Mouse (Mus musculus): ENCODE results near the gene Ttll13.

Ttll13 gene

DNA sequence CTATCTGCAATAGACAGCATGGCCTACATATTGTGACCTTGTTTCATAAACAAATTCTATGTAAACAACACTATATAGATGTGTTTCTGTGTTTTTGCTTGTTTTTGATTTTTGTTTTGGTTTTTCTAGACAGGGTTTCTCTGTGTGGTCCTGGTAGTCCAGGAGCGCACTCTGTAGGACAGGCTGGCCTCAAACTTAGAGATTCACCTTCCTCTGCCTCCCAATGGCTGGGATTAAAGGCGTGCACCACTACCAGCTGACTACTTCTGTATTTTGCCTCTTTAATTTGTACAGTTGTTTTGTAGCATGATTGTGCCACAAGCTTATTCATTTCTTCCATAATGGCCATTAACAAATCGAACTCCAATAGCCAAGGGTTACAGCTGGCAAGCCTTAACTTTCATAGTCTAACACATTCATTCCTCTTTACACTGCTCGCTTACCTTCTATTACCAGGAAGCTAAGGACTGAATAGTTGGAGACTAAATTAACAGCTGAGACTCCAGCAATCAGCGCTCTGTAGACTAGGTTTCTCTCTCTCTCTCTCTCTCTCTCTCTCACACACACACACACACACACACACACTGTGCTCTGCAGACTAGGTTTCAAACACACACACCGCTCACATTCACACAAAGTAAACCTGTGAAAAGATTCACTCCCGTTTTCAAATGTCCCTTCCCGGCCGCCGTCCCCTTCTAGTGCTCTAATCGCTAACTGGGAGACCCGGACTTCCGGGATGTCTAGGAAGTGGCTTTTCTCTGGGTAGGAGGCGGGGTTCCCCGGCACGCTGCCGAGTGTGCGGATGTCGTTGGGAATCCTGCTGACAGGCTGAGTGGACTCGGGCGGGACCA, 22.9 kb downstream of the Ttll13 start, which contains the start of gene Vps33b:
TSS of gene Vps33b (plus strand) at position 753 of the 854 bp plus-strand sequence.
- DNase-seq: peak; percentile 96 to 97

DNA sequence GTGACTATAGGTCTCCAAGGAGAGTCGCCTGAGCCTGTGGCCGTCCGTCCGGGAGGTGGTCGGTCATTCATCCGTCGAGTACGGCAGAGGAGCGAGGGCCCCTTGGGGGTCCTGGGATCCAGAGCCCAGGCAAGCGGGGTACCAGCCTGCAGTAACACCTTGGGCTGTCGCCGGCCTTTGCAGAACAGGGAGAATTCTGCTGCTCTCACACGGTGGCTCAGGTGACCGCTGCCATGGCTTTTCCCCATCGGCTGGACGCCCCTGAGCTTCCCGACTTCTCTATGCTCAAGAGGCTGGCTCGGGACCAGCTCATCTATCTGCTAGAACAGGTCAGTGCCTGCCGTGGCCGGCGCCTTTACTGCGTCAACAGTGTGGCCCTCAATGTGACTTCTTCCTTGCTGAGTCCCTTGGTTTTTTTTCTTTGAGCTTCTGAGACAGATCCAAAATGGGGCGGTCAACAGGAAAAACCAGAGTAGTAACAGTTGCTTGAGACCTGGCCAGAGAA, 23.6 kb downstream of the Ttll13 start:
- peak; percentile 61 to 65 for DNase-seq

- no peak for DNase-seq
These were observed 27.3 kb downstream of the Ttll13 start for GRCm38 (mm10) chr7:80273456-80273855.

DNA sequence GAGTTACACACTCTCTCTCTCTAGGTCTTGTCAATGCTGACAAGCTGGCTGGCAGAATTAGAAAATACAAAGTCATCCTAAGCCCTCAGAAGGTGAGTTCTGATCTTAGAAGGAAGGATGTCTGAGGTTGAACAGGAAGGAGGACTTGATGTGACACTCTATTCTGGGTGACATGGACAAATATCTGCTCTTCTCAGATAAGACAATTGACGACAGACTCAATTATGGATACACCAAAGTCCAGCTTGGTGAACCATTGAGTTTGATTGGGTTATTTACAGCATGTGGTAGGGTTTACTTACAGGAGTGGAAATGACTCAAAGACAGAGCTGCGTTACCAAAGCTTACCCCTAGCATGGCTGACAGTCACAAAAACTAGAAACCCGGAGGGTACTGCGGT, 30.2 kb downstream of the Ttll13 start:
- DNase-seq: no peak

GRCm38 (mm10) chr7:80280032-80280431, 33.9 kb downstream of the Ttll13 start:
- no peak for DNase-seq

GRCm38 (mm10) chr7:80280998-80281397, 34.8 kb downstream of the Ttll13 start:
- DNase-seq: no peak

GRCm38 (mm10) chr7:80281646-80282045, 35.5 kb downstream of the Ttll13 start:
- DNase-seq: no peak

DNA sequence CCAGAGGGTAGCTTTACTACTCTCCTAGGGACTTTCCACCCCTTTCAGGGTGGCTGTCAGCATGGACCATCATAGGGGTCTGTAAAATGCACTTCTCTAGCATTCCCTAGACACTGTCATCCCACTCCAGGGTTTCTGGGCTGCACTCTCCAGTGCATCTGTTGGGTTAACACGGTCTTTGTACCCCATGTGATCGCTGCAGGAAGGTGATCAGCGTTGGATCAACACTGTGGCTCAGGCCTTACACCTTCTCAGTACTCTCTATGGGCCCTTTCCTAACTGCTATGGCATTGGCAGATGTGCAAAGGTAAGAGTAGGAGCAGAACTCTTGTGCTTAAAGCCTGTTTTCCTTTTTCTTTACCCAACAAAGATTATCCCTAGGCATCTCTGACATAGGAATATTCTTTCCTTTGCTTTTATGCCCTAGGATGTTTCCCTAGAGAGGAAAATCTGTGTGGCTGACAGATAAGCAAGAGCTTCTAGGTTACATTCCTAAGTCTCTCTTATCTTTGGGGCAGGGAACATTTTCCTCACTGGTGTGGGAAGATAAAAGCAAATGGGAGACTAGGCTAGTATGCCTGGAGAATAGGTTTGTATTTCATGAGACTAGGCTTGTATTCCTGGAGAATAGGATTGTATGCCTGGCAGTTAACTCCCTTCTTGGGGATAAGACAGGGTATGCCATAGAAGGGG, 37.2 kb downstream of the Ttll13 start:
- no peak for DNase-seq

DNA sequence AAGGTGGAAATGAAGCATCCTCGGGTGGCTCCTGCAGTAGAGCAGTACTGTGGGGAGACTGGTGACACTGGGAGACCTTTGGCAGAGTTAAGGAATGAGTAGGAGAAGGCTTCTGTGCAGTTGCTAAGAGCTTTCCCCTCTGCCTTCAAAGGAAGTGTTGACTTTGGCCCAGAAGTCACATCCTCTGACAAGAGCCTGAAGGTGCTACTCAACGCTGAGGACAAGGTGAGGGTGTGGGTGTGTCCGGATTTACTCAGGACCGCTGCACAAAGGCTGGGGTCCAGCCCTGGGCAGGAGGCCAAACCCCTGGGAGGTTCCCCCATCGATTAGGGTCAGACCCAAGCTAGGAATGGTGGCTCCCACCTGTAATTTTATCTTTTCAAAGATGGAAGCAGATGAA, 38.2 kb downstream of the Ttll13 start:
- no peak for DNase-seq

GRCm38 (mm10) chr7:80285725-80286124, 39.5 kb downstream of the Ttll13 start:
- DNase-seq: no peak

- no peak for DNase-seq
These were observed 41.6 kb downstream of the Ttll13 start for GRCm38 (mm10) chr7:80287736-80288135.

- peak; percentile 98 to 99 for DNase-seq
These were observed 48.0 kb downstream of the Ttll13 start, which contains the start of gene Prc1 for GRCm38 (mm10) chr7:80294062-80294763. TSS of gene Prc1 (plus strand) at chr7:80294450.

GRCm38 (mm10) chr7:80294764-80295648, 48.8 kb downstream of the Ttll13 start:
- no peak for DNase-seq

DNA sequence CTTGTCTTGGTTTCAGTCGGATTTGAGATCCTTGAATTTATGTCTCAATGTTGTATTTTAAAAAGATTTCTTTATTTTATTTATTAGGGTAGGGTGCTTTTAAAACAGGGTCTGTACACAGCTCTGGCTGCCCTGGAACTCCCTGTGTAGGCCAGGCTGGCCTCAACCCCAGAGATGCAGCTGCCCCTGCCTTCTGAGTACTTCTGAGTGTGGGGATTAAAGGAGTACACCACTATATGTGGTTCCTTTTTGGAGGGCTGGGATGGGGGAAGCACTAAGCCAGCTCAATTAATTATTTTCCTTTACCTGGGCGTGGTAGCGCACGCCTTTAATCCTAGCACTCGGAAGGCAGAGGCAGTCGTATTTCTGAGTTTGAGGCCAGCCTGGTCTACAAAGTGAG, 50.3 kb downstream of the Ttll13 start:
- DNase-seq: no peak

DNA sequence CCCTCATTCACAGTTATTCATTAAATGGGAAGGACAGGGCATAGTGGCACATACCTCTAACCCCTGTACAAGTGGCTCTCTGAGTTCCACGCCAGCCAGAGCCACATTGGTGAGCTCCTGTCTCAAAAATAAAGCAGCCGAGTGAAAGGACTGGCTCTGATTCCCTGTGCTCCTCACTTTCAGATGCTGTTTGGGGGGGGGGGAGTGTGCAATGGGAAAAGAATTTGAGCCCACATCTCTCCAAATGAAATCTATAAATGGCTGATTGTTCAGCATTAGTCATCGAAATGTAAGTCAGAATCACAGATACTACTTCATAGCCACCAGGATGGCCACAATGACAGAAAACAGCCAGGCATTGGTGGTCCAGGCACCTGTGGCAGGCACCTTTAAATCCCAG, 50.9 kb downstream of the Ttll13 start:
- no peak for DNase-seq

DNA sequence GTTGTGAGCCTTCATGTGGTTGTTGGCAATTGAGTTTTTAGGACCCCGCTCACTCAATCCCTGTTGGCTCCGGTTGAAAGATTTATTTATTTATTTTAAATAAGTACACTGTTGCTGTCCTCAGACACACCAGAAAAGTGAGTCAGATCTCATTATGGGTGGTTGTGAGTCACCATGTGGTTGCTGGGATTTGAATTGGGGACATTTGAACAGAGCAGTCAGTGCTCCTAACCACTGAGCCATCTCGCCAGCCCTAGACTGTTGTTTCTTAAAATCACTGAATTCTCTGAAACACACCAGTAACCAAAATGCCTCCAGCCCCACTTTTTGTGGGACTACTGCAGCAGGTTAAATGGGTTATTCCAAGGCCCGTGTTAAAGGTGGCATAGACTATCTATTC, 52.6 kb downstream of the Ttll13 start:
- DNase-seq: no peak

GRCm38 (mm10) chr7:80299568-80299967, 53.4 kb downstream of the Ttll13 start:
- DNase-seq: no peak

- no peak for DNase-seq
These were observed 55.3 kb downstream of the Ttll13 start for GRCm38 (mm10) chr7:80301522-80301921.

DNA sequence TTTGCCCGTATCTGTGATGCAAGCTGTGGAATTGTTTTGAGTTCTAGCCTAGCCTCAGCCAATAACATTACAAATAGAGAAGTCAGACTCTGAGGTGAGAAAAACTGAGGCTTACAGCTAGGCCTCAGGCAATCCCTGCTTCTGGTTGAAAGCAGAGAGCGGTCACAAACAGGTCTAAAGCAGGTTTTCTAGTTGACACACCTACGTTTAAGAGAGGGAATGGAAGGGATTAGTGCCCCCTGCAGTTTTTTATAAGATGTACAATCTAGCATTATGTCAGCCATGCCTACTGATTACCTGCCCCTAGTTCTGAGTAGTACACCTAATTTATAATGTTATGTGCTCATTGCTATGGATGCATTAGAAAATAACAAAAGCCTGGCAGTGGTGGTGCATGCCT, 61.6 kb downstream of the Ttll13 start:
- DNase-seq: no peak
